Mouse (Mus musculus): ENCODE data around the gene Imp4.

The Imp4 gene

DNA sequence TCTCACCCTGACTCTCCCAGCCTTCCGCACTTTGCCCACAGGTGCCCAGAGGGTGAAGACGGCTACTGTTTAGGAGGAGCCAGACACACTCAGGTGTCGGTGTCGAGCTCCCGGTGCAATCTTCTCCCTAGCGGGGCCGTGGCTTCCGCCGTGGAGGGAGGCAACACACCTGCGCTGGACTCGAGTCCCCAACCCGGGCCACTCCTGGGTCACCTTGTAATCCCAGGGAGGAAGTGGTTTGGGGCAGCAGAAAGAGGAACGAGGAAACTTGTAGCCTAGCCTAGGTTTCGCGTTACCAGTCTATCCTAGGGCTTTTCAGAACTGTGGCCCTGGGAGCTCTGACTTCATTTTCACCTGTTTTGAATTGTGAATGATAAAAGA lies 20.4 kb downstream of the Imp4 start:
- DNase-seq (ENCODE audit: low read depth, low spot score) = no peak

- peak; percentile 74 for DNase-seq (ENCODE audit: low read depth, low spot score)
Measured at GRCm38 (mm10) chr1:34462766-34463165, 23.1 kb downstream of the Imp4 start.

- no peak for DNase-seq (ENCODE audit: low read depth, low spot score)
Measured at GRCm38 (mm10) chr1:34464310-34464817, 24.7 kb downstream of the Imp4 start.

- DNase-seq (ENCODE audit: low read depth, low spot score) = no peak
Measured at GRCm38 (mm10) chr1:34465445-34465844, 25.8 kb downstream of the Imp4 start.

DNA sequence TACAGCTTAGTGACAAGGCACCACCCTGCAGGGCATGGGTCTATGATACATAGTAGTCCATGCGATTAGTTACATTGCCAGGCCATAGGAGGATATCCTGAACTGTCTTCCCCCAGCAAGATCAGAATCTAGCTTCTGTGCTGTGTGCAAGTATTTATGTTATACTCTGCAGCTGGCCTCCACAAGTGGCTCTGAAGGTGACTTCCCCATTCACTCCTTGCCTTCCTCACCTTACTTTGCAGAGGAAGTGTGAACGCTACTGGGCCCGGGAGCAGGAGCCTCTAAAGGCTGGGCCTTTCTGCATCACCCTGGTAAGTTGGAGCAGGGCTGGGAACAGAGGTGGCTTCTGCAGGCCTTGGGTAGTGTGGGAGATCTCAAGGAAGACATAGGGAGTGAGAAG lies 28.4 kb downstream of the Imp4 start:
- DNase-seq (ENCODE audit: low read depth, low spot score) = no peak

DNA sequence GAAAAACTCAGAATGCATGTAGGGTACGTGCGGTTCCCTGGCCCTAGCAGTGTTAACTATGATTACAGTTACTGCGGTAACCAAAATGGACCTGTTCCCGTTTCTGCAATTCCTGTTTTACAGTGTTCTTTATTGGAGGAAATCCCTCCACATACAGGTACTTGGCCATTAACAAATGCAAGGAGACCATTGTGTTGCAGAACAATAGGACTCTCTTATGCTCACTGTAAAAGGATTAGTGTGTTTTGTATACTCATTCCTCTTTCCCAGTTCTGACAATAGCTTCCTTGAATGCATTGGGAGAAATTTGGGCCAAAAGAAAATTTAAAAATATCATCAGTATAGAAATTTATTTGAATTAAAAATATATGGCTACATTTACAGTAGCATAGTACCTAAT lies 28.8 kb downstream of the Imp4 start:
- no peak for DNase-seq (ENCODE audit: low read depth, low spot score)

DNA sequence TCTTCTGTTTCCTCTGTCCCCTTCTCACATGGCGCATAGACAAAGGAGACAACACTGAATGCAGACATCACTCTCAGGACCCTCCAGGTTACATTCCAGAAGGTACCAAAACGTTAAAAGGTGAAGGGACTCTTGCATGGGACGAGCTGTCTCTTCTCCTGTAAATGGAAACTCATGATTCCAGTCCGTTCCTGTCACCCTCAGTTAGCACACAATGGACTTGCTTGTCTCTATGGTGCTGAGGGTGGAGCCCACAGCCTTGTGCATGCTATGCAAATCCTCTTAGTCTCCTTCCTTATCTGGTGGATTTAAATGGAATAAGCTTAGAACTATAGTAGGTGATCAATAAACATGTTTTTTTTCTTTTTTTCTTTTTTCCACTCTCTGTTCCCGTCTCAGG lies 30.1 kb downstream of the Imp4 start:
- no peak for DNase-seq (ENCODE audit: low read depth, low spot score)

DNA sequence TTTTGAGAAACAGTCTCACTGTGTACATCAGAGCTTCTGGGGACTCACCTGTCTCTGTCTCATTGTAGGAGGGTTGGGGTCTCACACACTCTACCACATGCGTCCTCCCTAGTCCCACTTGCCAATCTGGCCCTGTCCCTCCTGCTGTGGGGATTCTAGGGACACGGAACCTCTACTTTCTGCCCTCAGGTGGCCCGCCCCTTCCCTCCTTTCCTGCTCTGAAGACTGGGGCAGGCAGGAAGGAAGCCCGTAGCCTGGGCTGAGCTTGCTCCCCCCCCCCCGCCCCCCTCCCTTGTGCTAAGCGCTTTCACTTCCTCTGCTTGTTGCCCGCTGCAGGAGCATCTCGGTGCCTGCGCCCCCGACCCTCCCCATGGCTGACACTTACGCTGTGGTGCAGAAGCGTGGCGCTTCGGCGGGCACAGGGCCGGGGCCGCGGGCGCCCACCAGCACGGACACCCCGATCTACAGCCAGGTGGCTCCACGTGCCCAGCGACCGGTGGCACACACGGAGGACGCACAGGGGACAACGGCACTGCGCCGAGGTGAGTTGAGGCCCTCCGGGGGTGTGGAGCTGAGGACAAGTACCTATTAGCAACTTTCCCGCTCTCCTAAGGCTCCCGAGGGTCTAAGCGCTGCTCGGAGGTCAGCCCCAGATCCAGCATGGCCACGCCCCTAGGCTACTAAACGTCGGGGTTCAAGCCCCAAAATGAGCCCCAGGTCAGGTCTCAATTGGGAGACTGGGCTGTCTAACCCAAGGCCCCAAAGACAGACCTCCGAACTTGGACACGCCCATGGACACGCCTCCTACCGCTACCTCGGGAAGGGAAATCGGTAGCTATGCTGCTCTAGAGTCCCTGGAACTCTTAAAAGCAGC lies 33.0 kb downstream of the Imp4 start:
- DNase-seq (ENCODE audit: low read depth, low spot score) = peak; percentile 33

GRCm38 (mm10) chr1:34478891-34479655 lies 39.4 kb downstream of the Imp4 start:
- DNase-seq (ENCODE audit: low read depth, low spot score) = no peak

DNA sequence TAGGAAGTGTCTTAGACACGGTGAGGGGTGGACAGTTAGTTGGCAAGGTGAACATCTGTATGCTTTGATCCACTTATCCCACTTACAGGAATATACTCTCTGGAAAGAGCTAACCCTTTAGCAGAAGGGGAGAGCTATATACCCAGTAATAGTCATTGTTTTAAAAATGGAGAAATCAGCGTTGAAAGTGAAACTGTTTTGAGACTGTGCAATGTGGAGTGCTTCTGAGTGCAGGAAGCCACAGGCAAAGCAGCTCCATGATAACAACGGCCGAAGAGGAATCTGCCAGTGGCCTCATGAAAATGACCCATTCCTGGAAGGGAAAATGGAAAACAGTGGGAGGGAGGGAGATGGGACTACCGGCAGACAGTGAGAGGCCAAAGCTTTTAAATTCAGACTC lies 41.1 kb downstream of the Imp4 start:
- DNase-seq (ENCODE audit: low read depth, low spot score) = no peak

- no peak for DNase-seq (ENCODE audit: low read depth, low spot score)
Measured at GRCm38 (mm10) chr1:34481920-34482669, 42.4 kb downstream of the Imp4 start.

DNA sequence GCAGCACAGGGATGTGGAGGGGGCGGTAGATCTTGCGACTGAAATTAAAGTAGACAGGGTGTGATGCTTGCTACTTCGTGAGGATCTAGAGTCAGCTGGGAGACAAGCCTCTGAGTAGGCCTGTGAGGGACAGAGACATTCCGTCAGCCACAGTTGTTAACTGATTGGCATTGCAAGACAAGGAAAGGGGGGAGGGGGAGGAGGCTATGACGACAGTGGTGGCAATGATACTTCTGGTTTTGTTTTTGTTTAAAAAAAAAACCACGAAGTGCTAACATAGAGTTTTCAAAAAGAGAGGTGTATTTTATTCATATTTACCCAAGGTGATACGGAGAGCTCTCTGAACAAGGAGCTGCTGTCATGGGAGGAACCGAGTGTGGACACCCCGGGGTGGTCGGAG lies 44.8 kb downstream of the Imp4 start:
- no peak for DNase-seq (ENCODE audit: low read depth, low spot score)

DNA sequence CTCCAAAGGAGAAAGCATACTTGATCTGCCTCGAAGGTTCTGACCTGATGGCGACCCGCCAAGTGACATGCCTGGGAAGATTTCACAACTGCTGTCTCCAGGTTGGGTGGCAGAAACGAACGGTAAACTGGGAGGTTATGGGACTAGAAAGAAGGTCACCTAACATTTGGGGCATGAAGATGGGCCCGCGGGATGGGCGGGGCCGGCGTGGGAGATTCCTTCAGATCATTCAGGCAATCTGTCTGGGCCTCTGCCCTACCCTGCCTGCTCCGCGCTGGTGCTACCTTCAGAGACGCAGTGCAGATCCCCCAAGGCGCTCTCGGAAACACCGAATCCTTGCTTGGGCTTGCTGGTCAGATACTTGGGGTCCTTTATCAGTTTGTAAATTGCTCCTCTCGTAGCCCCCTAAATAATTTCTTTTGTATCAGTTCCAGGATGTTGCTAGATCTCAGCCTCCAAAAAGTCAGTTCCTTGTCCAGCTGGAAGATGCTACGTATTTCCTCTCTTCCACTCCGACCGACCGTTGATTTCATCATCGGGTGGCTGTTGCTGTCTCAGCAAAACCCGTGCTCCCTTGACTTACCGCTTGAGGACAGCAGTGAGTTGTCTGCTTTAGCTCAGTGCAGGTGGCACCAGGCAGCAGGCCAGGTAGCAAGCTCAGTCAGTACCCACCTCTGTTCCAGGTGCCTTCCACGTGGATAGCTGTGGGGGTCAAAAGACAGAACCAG lies 46.0 kb downstream of the Imp4 start:
- DNase-seq (ENCODE audit: low read depth, low spot score) = no peak

DNA sequence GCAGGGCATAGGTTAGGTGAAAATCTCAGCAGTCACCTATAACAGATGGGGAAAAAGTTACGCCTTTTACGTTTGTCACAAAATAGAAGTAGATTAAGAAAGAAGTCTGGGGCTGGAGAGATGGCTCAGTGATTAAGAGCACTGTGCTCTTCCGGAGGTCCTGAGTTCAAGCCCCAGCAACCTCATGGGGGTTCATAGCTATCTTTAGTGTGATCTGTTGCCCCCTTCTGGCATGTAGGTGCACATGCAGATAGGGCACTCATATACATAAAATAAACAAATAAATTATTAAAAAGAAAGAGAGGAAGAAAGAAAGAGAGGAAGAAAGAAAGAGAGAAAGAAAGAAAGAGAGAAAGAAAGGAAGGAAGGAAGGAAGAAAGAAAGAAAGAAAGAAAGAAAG lies 47.7 kb downstream of the Imp4 start:
- DNase-seq (ENCODE audit: low read depth, low spot score) = no peak

DNA sequence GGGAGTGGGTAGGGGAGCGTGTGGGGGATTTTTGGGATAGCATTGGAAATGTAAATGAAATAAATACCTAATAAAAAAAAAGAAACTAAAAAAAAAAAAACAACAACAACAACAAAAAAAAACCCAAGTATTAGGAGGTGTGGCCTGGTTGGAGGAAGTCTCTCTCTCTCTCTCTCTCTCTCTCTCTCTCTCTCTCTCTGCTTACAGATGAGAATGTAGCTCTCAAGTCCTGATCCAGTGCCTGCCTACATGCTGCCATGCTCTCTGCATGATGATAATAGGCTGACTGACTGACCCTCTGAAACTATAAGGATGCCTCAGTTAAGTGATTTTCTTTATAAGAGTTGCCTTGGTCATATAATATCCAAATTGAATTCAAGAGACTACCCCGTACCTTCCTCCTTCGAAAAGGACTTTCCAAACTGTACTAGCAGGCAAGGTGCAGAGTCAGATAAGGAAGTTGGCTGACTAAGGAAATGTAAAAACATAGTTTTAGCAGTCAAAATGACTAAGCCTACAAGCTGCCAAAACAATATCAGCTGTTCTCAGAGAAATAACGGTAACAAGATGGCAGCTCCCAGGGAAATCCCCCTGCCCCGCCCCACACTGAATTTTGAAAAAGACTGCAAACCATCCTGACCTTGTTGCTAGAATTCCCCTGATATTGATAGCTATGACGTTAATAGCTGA lies 50.3 kb downstream of the Imp4 start:
- no peak for DNase-seq (ENCODE audit: low read depth, low spot score)

GRCm38 (mm10) chr1:34491480-34491879 lies 51.8 kb downstream of the Imp4 start:
- no peak for DNase-seq (ENCODE audit: low read depth, low spot score)

All from mesoderm, embryonic 11.5 days (tissue).